Mouse (Mus musculus) thymus, adult 2 months (tissue): ENCODE results near the gene Timm44. TPM values are rescaled to one million over a fixed set of nuclear protein-coding genes. Genes with fewer than 3 reads are reported as not detected.
A peak's percentile ranks its signal among the peaks of the same experiment; 100 is the strongest.

Source experiments
- DNase-seq: peaks from one replicate; pipeline ENCODE4 v3.0.0; 2021
- H3K27ac ChIP-seq: fragments of 200-500 bp; 2 replicates; pipeline ENCODE4 v1.5.1; 2012; ENCODE audit warnings: low read length, control low read depth; ENCODE audit not compliant: control insufficient read depth, insufficient read depth
- H3K27me3 ChIP-seq: fragments of 200-500 bp; 2 replicates; pipeline ENCODE4 v1.6.1; 2012; ENCODE audit warnings: mild to moderate bottlenecking, low read length, moderate library complexity, mixed read lengths; ENCODE audit not compliant: control insufficient read depth, insufficient read depth
- H3K36me3 ChIP-seq: fragments of 200-500 bp; 2 replicates; pipeline ENCODE4 v1.6.1; 2012; ENCODE audit warnings: mild to moderate bottlenecking, low read length, moderate library complexity; ENCODE audit not compliant: control insufficient read depth, insufficient read depth
- H3K4me1 ChIP-seq: fragments of 200-500 bp; replicated peaks from 2 replicates; pipeline ENCODE4 v1.6.1; 2012; ENCODE audit warnings: low read length; ENCODE audit not compliant: control insufficient read depth, insufficient read depth
- H3K4me3 ChIP-seq: fragments of 200-500 bp; 2 replicates; pipeline ENCODE4 v1.5.1; 2012; ENCODE audit warnings: mild to moderate bottlenecking, low read length, control low read depth, moderate library complexity; ENCODE audit not compliant: control insufficient read depth, insufficient read depth
- CTCF ChIP-seq: fragments of 200-500 bp; IDR thresholded peaks from 2 replicates; pipeline ENCODE4 v1.5.1; 2012; ENCODE audit warnings: mild to moderate bottlenecking, control low read depth, low read length, moderate library complexity, borderline replicate concordance; ENCODE audit not compliant: control insufficient read depth, poor library complexity, insufficient read depth; ENCODE audit errors: extremely low read depth
- POLR2A ChIP-seq: fragments of 200-500 bp; IDR thresholded peaks from 2 replicates; pipeline ENCODE4 v1.6.1; 2012; ENCODE audit warnings: mild to moderate bottlenecking, low read length, control low read depth, moderate library complexity; ENCODE audit not compliant: control insufficient read depth, poor library complexity, insufficient read depth; ENCODE audit errors: extremely low read depth
- WGBS: fragments of 180-500 bp; shearing (Covaris S2); methylation state at CpG from one replicate; pipeline ENCODE4 v1.1.7; 2018; 5-methylcytosine and 5-hydroxymethylcytosine counted together
- polyA plus RNA-seq: library from polyadenylated mRNA; depleted of rRNA; stranded (reverse); fragments of >200 nt; gene quantifications from 2 replicates; pipeline ENCODE4 v1.2.3, GENCODE M21; 2012

Timm44 gene
- polyA plus RNA-seq, 1 experiment, result 84.4 TPM

DNA sequence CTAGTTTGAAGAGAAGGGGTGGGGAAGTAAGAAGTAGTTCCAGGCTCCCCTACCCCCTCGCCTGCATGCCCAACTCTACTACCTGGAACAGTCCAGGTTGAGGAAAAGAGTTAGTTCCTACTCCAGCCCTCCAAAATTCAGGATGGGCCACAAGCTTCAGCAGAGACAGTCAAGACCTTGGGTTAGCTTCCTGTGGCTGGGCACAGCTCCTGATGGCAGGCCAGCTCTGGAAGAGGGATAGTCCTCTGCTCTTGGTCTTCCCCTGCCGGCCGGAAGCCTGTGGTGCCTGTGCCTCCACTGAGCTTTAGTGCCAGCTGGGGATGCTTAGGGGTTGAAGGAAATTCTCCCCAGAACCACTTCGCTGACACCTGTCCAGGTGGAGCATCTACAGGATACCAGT lies 49.4 kb downstream of the Timm44 start:
- no peaks in the 10 kb centered on the region; the same call in 1 of the 2 replicates for H3K27me3 ChIP-seq
- no peaks in the 10 kb centered on the region for H3K4me1 ChIP-seq
- 65% methylated on average over 4 of the region's 4 CpGs for WGBS
- no peak overlapping the region for H3K4me3 ChIP-seq
- H3K36me3 ChIP-seq, result no peaks in the 10 kb centered on the region
- no peak for TF ChIP-seq CTCF
- no peak for TF ChIP-seq POLR2A
- H3K27ac ChIP-seq, result no peak overlapping the region
- no peak for DNase-seq

- Histone ChIP-seq H3K4me3 (no peak overlapping the region), H3K4me1 (peaks cover 2% of the 10 kb centered on the region), H3K27me3 (peaks cover 5% of the 10 kb centered on the region; the same call in 1 of the 2 replicates), H3K36me3 (no peaks in the 10 kb centered on the region), H3K27ac (no peak overlapping the region)
- TF ChIP-seq POLR2A, result no peak
- no peak for TF ChIP-seq CTCF
- DNase-seq, result no peak
Observed at GRCm38 (mm10) chr8:4222059-4222458, 53.7 kb downstream of the Timm44 start.

GRCm38 (mm10) chr8:4219617-4220016 lies 56.1 kb downstream of the Timm44 start:
- Histone ChIP-seq H3K27me3 (peaks cover 10% of the 10 kb centered on the region; the same call in 1 of the 2 replicates), H3K27ac (no peak overlapping the region), H3K36me3 (no peaks in the 10 kb centered on the region), H3K4me3 (no peak overlapping the region), H3K4me1 (peaks cover 10% of the 10 kb centered on the region)
- TF ChIP-seq CTCF (no peak), POLR2A (no peak)
- DNase-seq, result no peak
- 97% methylated on average over 3 of the region's 3 CpGs for WGBS

DNA sequence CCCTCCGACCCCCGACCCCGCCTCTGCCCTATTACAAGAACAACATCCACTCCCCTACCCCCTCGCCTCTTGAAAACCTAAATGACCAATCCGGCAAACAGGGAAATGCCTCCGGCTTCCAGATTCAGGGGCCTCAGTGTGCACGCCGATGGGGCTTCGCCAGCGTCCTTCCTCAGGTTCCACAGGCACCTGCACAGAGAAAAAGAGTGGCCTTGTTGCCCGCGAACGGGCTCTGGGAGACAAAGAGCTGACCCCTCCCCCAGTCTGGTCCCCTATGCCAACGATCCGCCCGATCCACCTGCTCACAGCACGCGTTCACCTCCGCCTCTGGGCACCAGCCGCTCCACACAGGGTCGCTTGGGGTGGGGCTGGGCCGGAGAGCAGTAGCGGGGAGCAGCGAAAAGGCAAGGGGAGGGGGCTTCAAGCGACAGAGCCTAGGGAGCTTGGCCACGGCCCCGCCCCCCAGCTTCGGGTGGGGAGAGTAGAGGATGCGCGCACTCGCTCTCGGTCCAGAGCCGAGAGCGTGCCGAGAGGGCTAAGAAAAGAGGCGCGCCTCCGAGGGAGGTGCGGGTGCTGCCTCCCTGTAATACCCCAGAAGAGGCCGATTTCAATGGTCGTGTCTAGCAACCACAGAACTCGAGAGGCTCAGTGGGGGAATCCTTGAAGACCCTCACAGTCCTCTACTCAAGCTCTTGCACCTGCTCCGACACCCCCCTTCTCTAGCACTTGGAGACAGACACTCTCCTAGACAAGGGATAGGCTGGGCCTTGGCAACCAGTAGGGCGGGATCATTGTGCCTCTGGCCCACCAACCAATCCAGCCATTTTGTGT lies 58.7 kb downstream of the Timm44 start, which contains the start of gene Prr36:
TSS of gene Prr36 (minus strand) at position 669 of the 831 bp plus-strand sequence.
- WGBS, result 5% methylated on average over 44 of the region's 44 CpGs
- H3K4me3 ChIP-seq, result peak within 1 kb of the TSS; percentile 12
- H3K4me1 ChIP-seq, result peaks cover 31% of the 10 kb centered on the region
- H3K27me3 ChIP-seq, result peaks cover 10% of the 10 kb centered on the region; the same call in 1 of the 2 replicates
- no peak for DNase-seq
- no peak within 1 kb of the TSS for H3K27ac ChIP-seq
- H3K36me3 ChIP-seq, result no peaks in the 10 kb centered on the region
- no peak for TF ChIP-seq CTCF
- no peak for TF ChIP-seq POLR2A

- Histone ChIP-seq H3K36me3 (no peaks in the 10 kb centered on the region), H3K4me1 (peaks cover 31% of the 10 kb centered on the region), H3K4me3 (no peak overlapping the region), H3K27me3 (peaks cover 10% of the 10 kb centered on the region; the same call in 1 of the 2 replicates), H3K27ac (no peak overlapping the region)
- WGBS, result 48% methylated on average over 18 of the region's 18 CpGs
- no peak for TF ChIP-seq CTCF
- no peak for DNase-seq
Observed at GRCm38 (mm10) chr8:4216296-4216695, 59.4 kb downstream of the Timm44 start.

GRCm38 (mm10) chr8:4214006-4214980 lies 61.4 kb downstream of the Timm44 start:
- Histone ChIP-seq H3K4me3 (peak overlapping the region; percentile 43), H3K27me3 (peaks cover 10% of the 10 kb centered on the region; the same call in 1 of the 2 replicates), H3K36me3 (no peaks in the 10 kb centered on the region), H3K4me1 (peaks cover 31% of the 10 kb centered on the region), H3K27ac (no peak overlapping the region)
- peak; percentile 61 for DNase-seq
- WGBS, result 2% methylated on average over 33 of the region's 33 CpGs
- no peak for TF ChIP-seq POLR2A
- no peak for TF ChIP-seq CTCF
